Mouse (Mus musculus) spleen, adult 2 months (tissue): ENCODE measurements around the gene Aar2. TPM values are rescaled to one million over a fixed set of nuclear protein-coding genes. Genes with fewer than 3 reads are reported as not detected.

Experiments used
- DNase-seq, 2 experiments: peaks; one replicate each; pipeline versions ENCODE4 v3.0.0 to v3.0.0-alpha.2; 2012 to 2021; ENCODE audit warnings: low spot score in 2 of 2, low read depth in 1 of 2
- H3K27ac ChIP-seq: fragments of 200-500 bp; 2 replicates; pipeline ENCODE4 v1.5.1; 2012; ENCODE audit warnings: low read length, inconsistent platforms; ENCODE audit not compliant: insufficient read depth
- H3K27me3 ChIP-seq: fragments of 200-500 bp; 2 replicates; pipeline ENCODE4 v1.6.1; 2012; ENCODE audit warnings: mild to moderate bottlenecking, moderate library complexity, low read length, inconsistent platforms; ENCODE audit not compliant: control insufficient read depth, insufficient read depth
- H3K36me3 ChIP-seq: fragments of 200-500 bp; 2 replicates; pipeline ENCODE4 v1.6.1; 2012; ENCODE audit warnings: mild to moderate bottlenecking, low read length, inconsistent platforms; ENCODE audit not compliant: control insufficient read depth, insufficient read depth
- H3K4me1 ChIP-seq: fragments of 200-500 bp; 2 replicates; pipeline ENCODE4 v1.6.1; 2011; ENCODE audit warnings: inconsistent platforms; ENCODE audit not compliant: control insufficient read depth, insufficient read depth, insufficient read length
- H3K4me3 ChIP-seq: fragments of 200-500 bp; 2 replicates; pipeline ENCODE4 v1.5.1; 2011; ENCODE audit warnings: mild to moderate bottlenecking, inconsistent platforms; ENCODE audit not compliant: insufficient read depth, insufficient read length; ENCODE audit errors: extremely low read depth
- CTCF ChIP-seq: fragments of 200-500 bp; IDR thresholded peaks from 2 replicates; pipeline ENCODE4 v1.5.1; 2011; ENCODE audit warnings: mild to moderate bottlenecking, inconsistent platforms; ENCODE audit not compliant: insufficient read depth, insufficient read length, insufficient replicate concordance; ENCODE audit errors: extremely low read depth
- POLR2A ChIP-seq: fragments of 200-500 bp; IDR thresholded peaks from 2 replicates; pipeline ENCODE4 v1.6.1; 2011; ENCODE audit warnings: low read depth, low read length, inconsistent platforms
- WGBS: fragments of 180-500 bp; shearing (Covaris S2); methylation state at CpG from one replicate; pipeline ENCODE4 v1.1.7; 2018; 5-methylcytosine and 5-hydroxymethylcytosine counted together
- polyA plus RNA-seq: library from polyadenylated mRNA; depleted of rRNA; stranded (reverse); fragments of >200 nt; gene quantifications from 2 replicates; pipeline ENCODE4 v1.2.3, GENCODE M21; 2012

Aar2 gene
- polyA plus RNA-seq, 1 experiment = 13.0 TPM

GRCm38 (mm10) chr2:156563557-156563956 is 16.2 kb downstream of the Aar2 start:
- no peak overlapping the region for H3K27ac ChIP-seq

GRCm38 (mm10) chr2:156566512-156566911 is 19.1 kb downstream of the Aar2 start:
- H3K4me3 ChIP-seq = no peak overlapping the region
- TF ChIP-seq CTCF = no peak
- no peak for TF ChIP-seq POLR2A
- WGBS = 98% methylated on average over 2 of the region's 2 CpGs
- H3K36me3 ChIP-seq = peaks cover 20% of the 10 kb centered on the region
- H3K27ac ChIP-seq = no peak overlapping the region
- no peak for DNase-seq
- H3K4me1 ChIP-seq = no peaks in the 10 kb centered on the region
- H3K27me3 ChIP-seq = no peaks in the 10 kb centered on the region

More at GRCm38 (mm10) chr2:156563557-156563956, 16.2 kb downstream of the Aar2 start:
- Histone ChIP-seq H3K27me3 (no peaks in the 10 kb centered on the region), H3K36me3 (peaks cover 30% of the 10 kb centered on the region), H3K4me3 (no peak overlapping the region), H3K4me1 (no peaks in the 10 kb centered on the region)
- 84% methylated on average over 5 of the region's 5 CpGs for WGBS
- no peak for DNase-seq
- TF ChIP-seq CTCF = no peak
- TF ChIP-seq POLR2A = no peak

- 81% methylated on average over 7 of the region's 7 CpGs for WGBS
- DNase-seq = no peak
- H3K27me3 ChIP-seq = no peaks in the 10 kb centered on the region
- H3K4me3 ChIP-seq = no peak overlapping the region
- H3K4me1 ChIP-seq = no peaks in the 10 kb centered on the region
- TF ChIP-seq POLR2A = no peak
- TF ChIP-seq CTCF = no peak
- no peak overlapping the region for H3K27ac ChIP-seq
- H3K36me3 ChIP-seq = peaks cover 19% of the 10 kb centered on the region
Observed at GRCm38 (mm10) chr2:156568647-156569046, 21.3 kb downstream of the Aar2 start.

- Histone ChIP-seq H3K36me3 (peaks cover 19% of the 10 kb centered on the region), H3K4me3 (no peak overlapping the region), H3K27ac (no peak overlapping the region), H3K4me1 (no peaks in the 10 kb centered on the region), H3K27me3 (no peaks in the 10 kb centered on the region)
- 84% methylated on average over 3 of the region's 3 CpGs for WGBS
- TF ChIP-seq POLR2A (no peak), CTCF (no peak)
- DNase-seq = no peak
Observed at GRCm38 (mm10) chr2:156569261-156569660, 21.9 kb downstream of the Aar2 start.

- no peaks in the 10 kb centered on the region for H3K27me3 ChIP-seq
- H3K4me3 ChIP-seq = no peak overlapping the region
- H3K36me3 ChIP-seq = peaks cover 19% of the 10 kb centered on the region
- H3K27ac ChIP-seq = no peak overlapping the region
- H3K4me1 ChIP-seq = no peaks in the 10 kb centered on the region
- no peak for DNase-seq
- 90% methylated on average over 6 of the region's 6 CpGs for WGBS
- no peak for TF ChIP-seq POLR2A
- no peak for TF ChIP-seq CTCF
Observed at GRCm38 (mm10) chr2:156571521-156571920, 24.1 kb downstream of the Aar2 start.

GRCm38 (mm10) chr2:156576850-156577587 is 29.6 kb downstream of the Aar2 start:
- TF ChIP-seq CTCF (no peak), POLR2A (no peak)
- no peaks in the 10 kb centered on the region for H3K36me3 ChIP-seq
- no peak for DNase-seq
- H3K4me1 ChIP-seq = no peaks in the 10 kb centered on the region
- WGBS = 72% methylated on average over 7 of the region's 7 CpGs
- H3K4me3 ChIP-seq = no peak overlapping the region
- no peak overlapping the region for H3K27ac ChIP-seq
- H3K27me3 ChIP-seq = no peaks in the 10 kb centered on the region

GRCm38 (mm10) chr2:156580507-156580906 is 33.1 kb downstream of the Aar2 start:
- no peaks in the 10 kb centered on the region for H3K4me1 ChIP-seq
- 84% methylated on average over 5 of the region's 5 CpGs for WGBS
- no peaks in the 10 kb centered on the region for H3K36me3 ChIP-seq
- H3K27me3 ChIP-seq = no peaks in the 10 kb centered on the region
- no peak for TF ChIP-seq POLR2A
- no peak for TF ChIP-seq CTCF
- no peak overlapping the region for H3K4me3 ChIP-seq
- H3K27ac ChIP-seq = no peak overlapping the region
- no peak for DNase-seq
